Mouse (Mus musculus): ENCODE measurements at regions not wholly inside any gene's neighbourhood (a gene's known extent, or its start where the extent isn't known, plus 50 kb on each side); places are given as distances from the start of the nearest gene placed in this dataset.

DNA sequence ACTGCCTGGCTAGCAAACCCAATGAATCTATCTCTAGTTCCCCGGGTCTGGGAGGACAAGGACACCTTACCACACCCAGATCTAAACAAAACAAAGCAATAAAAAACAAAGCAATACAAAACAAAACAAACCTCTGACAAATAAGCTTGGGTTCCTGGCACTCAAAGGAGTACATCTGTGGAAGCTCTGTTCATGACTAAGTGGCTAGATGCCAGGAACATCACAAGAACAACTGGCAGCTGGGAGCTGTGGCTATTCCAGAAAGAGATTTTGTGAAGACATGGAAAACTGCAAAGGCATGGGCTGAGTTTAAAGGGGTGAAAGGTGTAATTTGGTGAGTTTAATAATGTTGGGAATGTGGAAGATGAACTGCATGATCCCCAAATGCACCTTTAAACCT, 565.9 kb downstream of the Plekhb2 start:
- no peaks in the 10 kb centered on the region for H3K9me3 ChIP-seq (replicated peaks; ENCODE audit: insufficient read depth, low read length)
- DNase-seq (ENCODE audit: low read depth, low spot score), result no peak
- no peaks in the 10 kb centered on the region for H3K4me1 ChIP-seq (ENCODE audit: control insufficient read depth in 1 of 2, insufficient read depth in 2 of 2, low read length in 2 of 2)
- H3K27ac ChIP-seq (ENCODE audit: control insufficient read depth, low read depth, low read length), result no peak overlapping the region
- TF ChIP-seq ETS1 (IDR thresholded peaks at IDR 0.05; ENCODE audit: low read depth, low read length) (no peak), CHD1 (IDR thresholded peaks at IDR 0.05; ENCODE audit: low read depth, low read length) (no peak), USF2 (IDR thresholded peaks at IDR 0.05; ENCODE audit: borderline replicate concordance in 1 of 2, insufficient read depth in 1 of 2, low read depth in 1 of 2, low read length in 2 of 2) (no peak), SMC3 (IDR thresholded peaks at IDR 0.05; ENCODE audit: low read depth, low read length) (no peak)
- no peaks in the 10 kb centered on the region for H3K79me2 ChIP-seq (ENCODE audit: control insufficient read depth, insufficient read depth, low read length, poor library complexity)
- H3K27me3 ChIP-seq (ENCODE audit: control insufficient read depth in 1 of 2, insufficient read depth in 2 of 2, low read length in 2 of 2), result no peaks in the 10 kb centered on the region
- no peaks in the 10 kb centered on the region for H3K36me3 ChIP-seq (ENCODE audit: control insufficient read depth in 1 of 2, insufficient read depth in 2 of 2, low read length in 2 of 2)
- no peak overlapping the region for H3K9ac ChIP-seq (ENCODE audit: control insufficient read depth, low read depth, low read length, poor library complexity, severe bottlenecking)
- no peak overlapping the region for H3K4me3 ChIP-seq (ENCODE audit: control insufficient read depth in 1 of 2, insufficient read depth in 1 of 2, low read depth in 2 of 2, low read length in 2 of 2)

DNA sequence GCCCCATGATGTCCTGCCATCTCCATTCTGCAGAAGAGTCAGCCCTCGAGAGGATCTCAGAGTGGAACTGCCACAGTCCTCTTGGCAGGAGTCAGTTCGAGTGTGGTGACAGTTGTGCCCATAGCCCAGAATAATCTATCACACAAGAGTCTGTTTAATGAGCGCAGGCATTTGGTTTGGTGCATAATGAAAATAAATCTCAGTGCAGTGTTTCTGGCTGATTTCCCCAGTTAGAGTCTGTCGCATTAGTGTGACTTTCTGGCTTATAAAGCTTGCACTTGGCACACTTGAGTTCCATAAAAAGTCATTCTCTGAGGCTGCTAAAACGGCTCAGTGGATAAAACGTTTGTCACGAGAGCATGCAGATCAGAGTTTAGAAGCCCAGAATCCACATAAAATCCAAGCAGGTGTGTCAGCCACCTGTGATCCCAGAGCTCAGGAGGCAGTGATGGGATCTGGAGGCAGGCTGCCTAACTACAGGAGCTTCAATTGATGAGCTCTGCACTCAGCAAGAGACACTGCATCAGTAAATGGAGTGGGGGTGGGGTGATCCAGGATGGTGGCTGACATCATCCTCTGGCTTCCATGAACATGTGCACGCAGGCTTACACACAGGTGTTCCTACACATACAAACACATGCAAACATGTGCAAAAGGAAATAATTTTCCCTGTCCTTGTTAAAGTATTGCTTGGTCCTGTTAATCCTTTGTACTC, 578.5 kb downstream of the Plekhb2 start:
- H3K36me3 ChIP-seq (ENCODE audit: control insufficient read depth in 1 of 2, insufficient read depth in 2 of 2, low read length in 2 of 2), result no peaks in the 10 kb centered on the region
- no peak for DNase-seq (ENCODE audit: low read depth, low spot score)

GRCm38 (mm10) chr1:35429471-35429870, 579.7 kb downstream of the Plekhb2 start:
- Histone ChIP-seq H3K79me2 (ENCODE audit: control insufficient read depth, insufficient read depth, low read length, poor library complexity) (no peaks in the 10 kb centered on the region), H3K4me3 (ENCODE audit: control insufficient read depth in 1 of 2, insufficient read depth in 1 of 2, low read depth in 2 of 2, low read length in 2 of 2) (no peak overlapping the region), H3K9me3 (replicated peaks; ENCODE audit: insufficient read depth, low read length) (no peaks in the 10 kb centered on the region), H3K36me3 (ENCODE audit: control insufficient read depth in 1 of 2, insufficient read depth in 2 of 2, low read length in 2 of 2) (no peaks in the 10 kb centered on the region), H3K27ac (ENCODE audit: control insufficient read depth, low read depth, low read length) (no peak overlapping the region), H3K9ac (ENCODE audit: control insufficient read depth, low read depth, low read length, poor library complexity, severe bottlenecking) (no peak overlapping the region), H3K4me1 (ENCODE audit: control insufficient read depth in 1 of 2, insufficient read depth in 2 of 2, low read length in 2 of 2) (no peaks in the 10 kb centered on the region), H3K27me3 (ENCODE audit: control insufficient read depth in 1 of 2, insufficient read depth in 2 of 2, low read length in 2 of 2) (no peaks in the 10 kb centered on the region)
- DNase-seq (ENCODE audit: low read depth, low spot score), result no peak
- TF ChIP-seq USF1 (IDR thresholded peaks at IDR 0.05; ENCODE audit: low read depth, low read length) (no peak), CTCF (IDR thresholded peaks at IDR 0.05 in 2 of 3, conservative IDR thresholded peaks at IDR 0.05 in 1 of 3; ENCODE audit: control insufficient read depth in 1 of 3, insufficient read depth in 1 of 3, low read depth in 2 of 3, low read length in 3 of 3, poor library complexity in 1 of 3, severe bottlenecking in 1 of 3) (no peak), MEF2A (IDR thresholded peaks at IDR 0.05; ENCODE audit: extremely low read depth, insufficient replicate concordance, low read depth, low read length, poor library complexity, severe bottlenecking) (no peak), ELF1 (IDR thresholded peaks at IDR 0.05; ENCODE audit: low read depth, low read length) (no peak), MXI1 (IDR thresholded peaks at IDR 0.05; ENCODE audit: low read depth, low read length) (no peak), ZNF384 (IDR thresholded peaks at IDR 0.05; ENCODE audit: low read depth, low read length) (no peak), USF2 (IDR thresholded peaks at IDR 0.05; ENCODE audit: borderline replicate concordance in 1 of 2, insufficient read depth in 1 of 2, low read depth in 1 of 2, low read length in 2 of 2) (no peak), MAZ (IDR thresholded peaks at IDR 0.05; ENCODE audit: low read depth, low read length) (no peak), RCOR1 (IDR thresholded peaks at IDR 0.05; ENCODE audit: low read depth, low read length) (no peak), CHD1 (IDR thresholded peaks at IDR 0.05; ENCODE audit: low read depth, low read length) (no peak), BHLHE40 (IDR thresholded peaks at IDR 0.05; ENCODE audit: borderline replicate concordance, low read depth, low read length) (no peak), EP300 (IDR thresholded peaks at IDR 0.05; ENCODE audit: low read depth in 1 of 2, low read length in 2 of 2) (no peak), JUND (IDR thresholded peaks at IDR 0.05; ENCODE audit: low read depth, low read length) (no peak), ZKSCAN1 (IDR thresholded peaks at IDR 0.05; ENCODE audit: low read depth, low read length) (no peak)

More for the DNA sequence above, 578.5 kb downstream of the Plekhb2 start:
- Histone ChIP-seq H3K27ac (ENCODE audit: control insufficient read depth, low read depth, low read length) (no peak overlapping the region), H3K27me3 (ENCODE audit: control insufficient read depth in 1 of 2, insufficient read depth in 2 of 2, low read length in 2 of 2) (no peaks in the 10 kb centered on the region; a peak in 1 of 4 replicates), H3K4me1 (ENCODE audit: control insufficient read depth in 1 of 2, insufficient read depth in 2 of 2, low read length in 2 of 2) (no peaks in the 10 kb centered on the region), H3K9me3 (replicated peaks; ENCODE audit: insufficient read depth, low read length) (no peaks in the 10 kb centered on the region), H3K9ac (ENCODE audit: control insufficient read depth, low read depth, low read length, poor library complexity, severe bottlenecking) (no peak overlapping the region), H3K79me2 (ENCODE audit: control insufficient read depth, insufficient read depth, low read length, poor library complexity) (no peaks in the 10 kb centered on the region), H3K4me3 (ENCODE audit: control insufficient read depth in 1 of 2, insufficient read depth in 1 of 2, low read depth in 2 of 2, low read length in 2 of 2) (no peak overlapping the region)
- TF ChIP-seq GABPA (IDR thresholded peaks at IDR 0.05; ENCODE audit: low read depth, low read length) (no peak), USF2 (IDR thresholded peaks at IDR 0.05; ENCODE audit: borderline replicate concordance in 1 of 2, insufficient read depth in 1 of 2, low read depth in 1 of 2, low read length in 2 of 2) (no peak), GATA1 (IDR thresholded peaks at IDR 0.05; ENCODE audit: low read depth, low read length) (no peak), CTCF (IDR thresholded peaks at IDR 0.05 in 2 of 3, conservative IDR thresholded peaks at IDR 0.05 in 1 of 3; ENCODE audit: control insufficient read depth in 1 of 3, insufficient read depth in 1 of 3, low read depth in 2 of 3, low read length in 3 of 3, poor library complexity in 1 of 3, severe bottlenecking in 1 of 3) (no peak), HCFC1 (IDR thresholded peaks at IDR 0.05; ENCODE audit: low read depth, low read length) (no peak), CHD2 (IDR thresholded peaks at IDR 0.05; ENCODE audit: low read length) (no peak), NRF1 (IDR thresholded peaks at IDR 0.05; ENCODE audit: insufficient read depth, low read depth, low read length, poor library complexity, severe bottlenecking) (no peak), MYC (IDR thresholded peaks at IDR 0.05; ENCODE audit: low read depth, low read length) (no peak), ZMIZ1 (IDR thresholded peaks at IDR 0.05; ENCODE audit: low read depth, low read length) (no peak), ZNF384 (IDR thresholded peaks at IDR 0.05; ENCODE audit: low read depth, low read length) (no peak), MYB (IDR thresholded peaks at IDR 0.05; ENCODE audit: low read depth, low read length) (no peak), SIN3A (IDR thresholded peaks at IDR 0.05; ENCODE audit: low read length) (no peak), KAT2A (conservative IDR thresholded peaks at IDR 0.05; ENCODE audit: low read depth, low read length) (no peak), ELF1 (IDR thresholded peaks at IDR 0.05; ENCODE audit: low read depth, low read length) (no peak), MXI1 (IDR thresholded peaks at IDR 0.05; ENCODE audit: low read depth, low read length) (no peak), POLR2AphosphoS2 (IDR thresholded peaks at IDR 0.05; ENCODE audit: low read length) (no peak), NELFE (IDR thresholded peaks at IDR 0.05; ENCODE audit: low read depth, low read length) (no peak), TBP (IDR thresholded peaks at IDR 0.05; ENCODE audit: low read depth, low read length) (no peak), E2F4 (IDR thresholded peaks at IDR 0.05; ENCODE audit: borderline replicate concordance, low read depth, low read length) (no peak), USF1 (IDR thresholded peaks at IDR 0.05; ENCODE audit: low read depth, low read length) (no peak)
